Mouse (Mus musculus) embryonic fibroblast, embryonic 13.5 days (primary cell): ENCODE data around the gene Zfr2.

ENCODE experiments used
- CTCF ChIP-seq: IDR thresholded peaks from 2 replicates; pipeline ENCODE4 v1.5.1; 2011; ENCODE audit warnings: mild to moderate bottlenecking, control low read depth, low read length, moderate library complexity, borderline replicate concordance; ENCODE audit not compliant: insufficient read depth
- POLR2A ChIP-seq: IDR thresholded peaks from 2 replicates; pipeline ENCODE4 v1.6.1; 2011; ENCODE audit warnings: low read depth, mild to moderate bottlenecking, control low read depth, low read length, moderate library complexity

DNA sequence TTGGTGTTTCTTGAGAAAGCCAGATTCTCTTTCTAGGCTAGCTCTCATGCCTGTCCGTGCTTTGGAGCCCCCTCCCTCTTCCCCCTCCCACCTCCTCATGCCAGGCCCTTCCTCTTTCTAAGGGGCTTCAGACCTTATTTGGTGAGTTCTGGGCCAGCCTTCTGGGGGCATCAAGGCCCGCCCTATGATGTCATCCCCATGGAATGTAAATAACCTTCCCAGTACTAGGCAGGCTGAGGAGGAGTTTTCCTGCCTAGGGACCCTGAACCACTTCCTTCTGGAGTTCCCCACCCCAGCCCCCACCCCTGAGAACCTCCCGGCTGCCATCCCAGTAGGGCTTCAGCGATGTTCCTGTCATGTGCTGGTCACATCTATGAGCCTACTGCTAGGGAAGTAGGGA is 48.2 kb upstream of the Zfr2 start:
- TF ChIP-seq CTCF (no peak), POLR2A (no peak)
